Mouse (Mus musculus) adrenal gland, adult 2 months (tissue): Measurements from ENCODE around the gene Cck. TPM values are rescaled to one million over a fixed set of nuclear protein-coding genes. Genes with fewer than 3 reads are reported as not detected.
"Not testable (repeated sequence)": the region's sequence is repeated elsewhere in the genome, so short reads cannot be mapped to it uniquely, and the experiment has no call there.

Source experiments
- DNase-seq: peaks from one replicate; pipeline ENCODE4 v3.0.0; 2021
- polyA plus RNA-seq: library from polyadenylated mRNA; depleted of rRNA; stranded (reverse); fragments of >200 nt; gene quantifications from 2 replicates; pipeline ENCODE4 v1.2.3, GENCODE M21; 2012; rRNA removed
- total RNA-seq, 2 experiments: library from RNA; stranded (reverse); gene quantifications; 2 replicates each; pipeline ENCODE4 v1.2.3; 2021

Gene Cck
- total and polyA plus RNA-seq, 3 experiments = 1.2 to 1.3 TPM; not detected in 1

DNA sequence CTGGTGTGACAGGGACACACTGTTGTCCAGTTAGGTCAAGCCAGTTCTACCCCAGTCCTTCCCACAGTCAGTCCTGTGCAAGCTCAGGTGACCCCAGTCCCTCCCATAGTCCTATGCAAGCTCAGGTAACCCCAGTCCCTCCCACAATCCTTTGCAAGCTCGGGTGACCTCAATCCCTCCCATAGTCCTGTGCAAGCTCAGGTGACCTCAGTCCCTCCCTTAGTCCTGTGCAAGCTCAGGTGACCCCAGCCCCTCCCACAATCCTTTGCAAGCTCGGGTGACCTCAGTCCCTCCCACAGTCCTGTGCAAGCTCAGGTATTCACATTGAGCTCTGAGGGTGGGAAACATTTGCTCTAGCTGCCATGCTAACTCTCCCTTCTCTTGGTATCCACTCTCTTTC, 35.5 kb downstream of the Cck start:
- no peak for DNase-seq

DNA sequence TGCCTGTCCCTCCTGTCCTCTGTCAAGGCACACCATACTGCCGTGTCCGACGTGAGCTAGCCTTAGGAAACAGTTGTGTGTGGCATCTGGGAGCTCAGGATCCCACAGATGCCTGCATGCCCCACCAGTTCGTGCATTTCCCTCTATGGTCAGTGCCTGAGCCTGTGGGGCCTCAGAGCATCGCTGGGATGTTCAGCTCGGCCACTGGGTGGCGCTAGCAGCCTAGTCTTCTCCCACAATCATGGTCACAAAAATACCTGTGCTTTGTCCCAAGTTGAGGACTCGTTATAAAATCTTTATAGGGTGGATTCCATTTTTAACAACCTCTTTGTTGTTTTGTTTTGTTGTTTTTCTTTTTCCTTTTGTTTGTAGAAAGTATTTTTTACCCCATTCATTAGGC, 37.0 kb downstream of the Cck start:
- peak; percentile 38 for DNase-seq

GRCm38 (mm10) chr9:121456739-121457515, 38.6 kb downstream of the Cck start:
- no peak for DNase-seq

DNA sequence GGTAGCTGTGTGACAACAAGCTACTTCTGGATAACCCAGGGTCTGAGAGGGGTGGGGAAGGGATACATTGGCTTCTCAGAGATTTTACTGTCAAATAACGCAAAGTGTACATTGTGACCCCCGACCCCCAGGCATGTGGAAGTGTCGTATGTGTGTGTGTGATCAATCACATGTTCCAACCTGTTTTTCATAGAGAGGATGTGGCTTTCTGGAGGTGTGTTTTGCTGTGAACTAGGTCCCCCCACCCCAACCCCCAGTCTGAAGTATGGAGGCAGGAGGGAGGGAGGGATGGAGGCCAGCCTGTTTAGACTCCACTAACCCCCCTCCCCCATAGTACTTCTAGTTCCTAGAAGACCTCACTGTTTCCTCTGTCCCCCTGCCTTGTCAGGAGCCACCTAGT, 40.6 kb downstream of the Cck start:
- DNase-seq = no peak

DNA sequence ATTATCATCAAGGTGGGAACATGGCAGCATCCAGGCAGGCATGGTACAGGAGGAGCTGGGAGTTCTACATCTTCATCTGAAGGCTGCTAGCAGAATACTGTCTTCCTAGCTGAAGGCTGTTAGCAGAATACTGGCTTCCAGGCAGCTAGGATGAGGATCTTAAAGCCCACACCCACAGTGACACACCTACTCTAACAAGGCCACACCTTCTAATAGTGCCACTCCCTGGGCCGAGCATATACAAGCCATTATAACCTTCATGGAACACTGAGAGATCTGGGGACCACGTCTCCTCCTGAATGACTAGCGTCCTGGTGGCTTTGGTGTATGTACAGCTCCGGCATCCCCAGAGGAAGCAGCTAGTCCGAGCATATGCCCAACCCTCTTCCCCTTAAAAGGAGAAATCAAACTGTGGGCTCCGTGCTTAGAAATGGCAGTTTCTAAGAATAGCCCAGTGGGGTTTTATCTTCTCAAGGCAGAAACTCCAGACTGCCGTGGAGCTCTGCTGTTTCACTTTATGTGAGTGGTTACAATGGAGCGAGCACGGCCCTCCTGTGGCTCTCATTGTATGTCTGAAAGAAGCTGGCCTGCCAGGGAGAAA, 43.1 kb downstream of the Cck start:
- DNase-seq = not testable (repeated sequence)

DNA sequence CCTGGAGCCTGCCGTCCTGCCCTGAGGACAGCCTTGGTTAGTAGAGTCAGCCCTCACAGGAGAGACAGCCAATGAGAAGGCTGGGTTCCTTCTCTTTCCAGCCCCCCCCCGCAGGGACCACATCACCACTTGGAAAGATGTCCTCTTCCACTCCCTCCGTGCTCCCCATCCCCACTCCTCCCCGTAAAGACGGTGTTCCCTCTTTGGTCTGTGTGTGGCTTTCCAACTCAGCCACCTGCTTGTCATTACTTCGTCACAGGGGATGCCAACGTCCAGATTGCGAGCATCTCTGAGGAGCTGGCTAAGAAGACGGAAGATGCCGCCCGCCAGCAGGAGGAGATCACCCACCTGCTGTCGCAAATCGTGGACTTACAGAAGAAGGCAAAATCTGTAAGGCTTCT, 49.1 kb downstream of the Cck start:
- no peak for DNase-seq

- peak; percentile 41 for DNase-seq
Observed at GRCm38 (mm10) chr9:121445364-121445763, 50.1 kb downstream of the Cck start.

DNA sequence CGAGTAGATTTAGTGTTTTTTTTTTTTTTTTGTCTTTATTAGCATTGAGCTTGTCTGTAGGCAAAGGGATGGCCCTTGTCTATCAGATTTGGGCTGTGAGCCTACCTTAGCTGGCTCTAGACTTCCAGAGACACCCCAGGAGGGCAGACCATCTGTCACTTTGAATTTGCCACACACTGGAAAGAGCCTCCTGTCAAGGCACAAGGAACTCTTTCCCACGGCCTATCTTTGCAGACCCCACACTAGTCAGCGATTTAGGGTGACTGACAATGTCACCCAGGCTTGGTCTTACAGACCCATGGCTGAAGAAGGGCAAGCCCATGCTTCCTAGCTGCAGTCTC, 51.2 kb downstream of the Cck start:
- no peak for DNase-seq

- no peak for DNase-seq
Observed at GRCm38 (mm10) chr9:121443696-121444366, 51.7 kb downstream of the Cck start.

GRCm38 (mm10) chr9:121442145-121442544, 53.3 kb downstream of the Cck start:
- DNase-seq = no peak

Other genes starting within 250 kb of the Cck start
- gene Ulk4, start 218.5 kb downstream of the Cck start, total RNA-seq = 1 to 10 TPM; 1.5 to 2.0 TPM
- 2.3 and 6.0 TPM in 2 replicates for gene Ulk4, start 218.5 kb downstream of the Cck start, polyA plus RNA-seq
- 10 to 100 TPM; 67.8 to 83.7 TPM for gene Trak1, start 198.2 kb downstream of the Cck start, total RNA-seq
- 52.2 and 52.3 TPM in 2 replicates for gene Trak1, start 198.2 kb downstream of the Cck start, polyA plus RNA-seq
- not detected for gene Lyzl4, start 146.4 kb upstream of the Cck start, total RNA-seq
- gene Lyzl4, start 146.4 kb upstream of the Cck start, polyA plus RNA-seq = 0.10 and 0.11 TPM in 2 replicates
- gene Vipr1, start 147.0 kb upstream of the Cck start, total RNA-seq = 1 to 10 TPM in 1 of 2 experiments, under 1 TPM in 1; 0.81 to 1.3 TPM
- 0.51 and 0.61 TPM in 2 replicates for gene Vipr1, start 147.0 kb upstream of the Cck start, polyA plus RNA-seq
- gene Sec22c, start 209.8 kb upstream of the Cck start, total RNA-seq = 1 to 10 TPM; 5.0 to 5.4 TPM
- gene Sec22c, start 209.8 kb upstream of the Cck start, polyA plus RNA-seq = 10.1 TPM in 2 replicates
- 10 to 100 TPM; 45.8 to 47.7 TPM for gene Ss18l2, start 214.6 kb upstream of the Cck start, total RNA-seq
- gene Ss18l2, start 214.6 kb upstream of the Cck start, polyA plus RNA-seq = 18.6 and 20.3 TPM in 2 replicates
- gene Nktr, start 223.5 kb upstream of the Cck start, total RNA-seq = 10 to 100 TPM; 54.2 to 83.7 TPM
- gene Nktr, start 223.5 kb upstream of the Cck start, polyA plus RNA-seq = 24.9 and 25.0 TPM in 2 replicates